Mouse (Mus musculus): ENCODE results near the gene Sar1b. TPM values are rescaled to one million over a fixed set of nuclear protein-coding genes. Genes with fewer than 3 reads are reported as not detected.

Gene Sar1b
- total and polyA plus RNA-seq, 3 experiments: 104 to 124 TPM; not detected in 1

DNA sequence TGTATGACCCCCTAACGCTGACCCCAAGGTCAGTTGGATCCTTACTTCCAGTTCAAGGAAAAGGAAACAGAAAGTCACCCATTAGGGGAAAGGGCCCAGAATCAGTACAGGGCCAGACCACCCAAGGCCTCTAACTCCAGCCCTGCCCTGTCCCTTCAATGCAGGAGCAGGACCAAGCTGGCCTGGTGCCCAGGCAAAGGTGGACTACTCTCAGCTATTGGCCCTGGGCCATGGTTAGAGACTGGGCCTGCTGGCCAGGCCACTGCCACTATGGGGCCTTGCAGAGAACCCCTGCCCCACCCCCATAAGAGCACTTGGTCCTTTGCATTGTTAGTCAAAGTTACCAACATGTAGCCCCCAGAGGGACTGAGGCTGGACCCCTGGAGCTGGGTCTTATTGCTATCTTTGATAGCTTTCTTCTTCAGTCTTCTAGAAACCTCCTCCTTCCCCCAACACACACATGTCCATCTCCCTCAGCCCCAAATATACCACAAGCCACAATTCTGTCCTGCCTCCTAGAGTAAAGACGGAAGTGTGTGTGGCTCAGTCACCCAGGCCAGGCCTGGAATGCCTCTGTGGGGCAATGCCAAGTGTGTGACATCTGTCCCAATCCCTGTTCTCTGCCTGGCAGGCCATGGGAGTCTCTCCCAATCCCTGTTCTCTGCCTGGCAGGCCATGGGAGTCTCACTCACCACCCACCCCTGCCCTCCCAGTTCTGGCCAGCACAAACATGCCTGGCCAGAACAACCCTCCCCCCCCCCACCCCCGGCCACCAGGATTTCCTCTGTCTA lies 60.7 kb downstream of the Sar1b start:
- TF ChIP-seq ZNF384 (IDR thresholded peaks at IDR 0.05; ENCODE audit: low read depth, low read length) (no peak), MEF2A (IDR thresholded peaks at IDR 0.05; ENCODE audit: extremely low read depth, insufficient replicate concordance, low read depth, low read length, poor library complexity, severe bottlenecking) (no peak), RCOR1 (IDR thresholded peaks at IDR 0.05; ENCODE audit: low read depth, low read length) (no peak), HCFC1 (IDR thresholded peaks at IDR 0.05; ENCODE audit: low read depth, low read length) (no peak), POLR2A (IDR thresholded peaks at IDR 0.05; ENCODE audit: control insufficient read depth in 1 of 2, insufficient read depth in 1 of 2, low read depth in 1 of 2, low read length in 2 of 2, poor library complexity in 1 of 2) (no peak), MAFK (IDR thresholded peaks at IDR 0.05; ENCODE audit: borderline replicate concordance, low read depth, low read length) (no peak), MAX (IDR thresholded peaks at IDR 0.05; ENCODE audit: low read length) (no peak), GATA1 (IDR thresholded peaks at IDR 0.05; ENCODE audit: low read depth, low read length) (no peak), USF1 (IDR thresholded peaks at IDR 0.05; ENCODE audit: low read depth, low read length) (no peak), EP300 (IDR thresholded peaks at IDR 0.05; ENCODE audit: low read depth in 1 of 2, low read length in 2 of 2) (no peak), NRF1 (IDR thresholded peaks at IDR 0.05; ENCODE audit: insufficient read depth, low read depth, low read length, poor library complexity, severe bottlenecking) (no peak), BHLHE40 (IDR thresholded peaks at IDR 0.05; ENCODE audit: borderline replicate concordance, low read depth, low read length) (no peak), KAT2A (conservative IDR thresholded peaks at IDR 0.05; ENCODE audit: low read depth, low read length) (no peak), USF2 (IDR thresholded peaks at IDR 0.05; ENCODE audit: borderline replicate concordance in 1 of 2, insufficient read depth in 1 of 2, low read depth in 1 of 2, low read length in 2 of 2) (no peak), MYB (IDR thresholded peaks at IDR 0.05; ENCODE audit: low read depth, low read length) (no peak), MXI1 (IDR thresholded peaks at IDR 0.05; ENCODE audit: low read depth, low read length) (no peak), POLR2AphosphoS2 (IDR thresholded peaks at IDR 0.05; ENCODE audit: low read length) (no peak), SIN3A (IDR thresholded peaks at IDR 0.05; ENCODE audit: low read length) (no peak)
- peaks cover 0 to 6% of the 10 kb centered on the region in 2 experiments; a peak in 2 of 4 replicates for H3K4me1 ChIP-seq (ENCODE audit: control insufficient read depth in 1 of 2, insufficient read depth in 2 of 2, low read length in 2 of 2)
- no peak overlapping the region for H3K27ac ChIP-seq (ENCODE audit: control insufficient read depth, low read depth, low read length)
- no peak overlapping the region for H3K4me3 ChIP-seq (ENCODE audit: control insufficient read depth in 1 of 2, insufficient read depth in 1 of 2, low read depth in 2 of 2, low read length in 2 of 2)
- H3K79me2 ChIP-seq (ENCODE audit: control insufficient read depth, insufficient read depth, low read length, poor library complexity): no peaks in the 10 kb centered on the region
- H3K9me3 ChIP-seq (replicated peaks; ENCODE audit: insufficient read depth, low read length): no peaks in the 10 kb centered on the region
- H3K36me3 ChIP-seq (ENCODE audit: control insufficient read depth in 1 of 2, insufficient read depth in 2 of 2, low read length in 2 of 2): peaks cover 0 to 3% of the 10 kb centered on the region in 2 experiments; a peak in 2 of 4 replicates
- no peak overlapping the region for H3K9ac ChIP-seq (ENCODE audit: control insufficient read depth, low read depth, low read length, poor library complexity, severe bottlenecking)
- H3K27me3 ChIP-seq (ENCODE audit: control insufficient read depth in 1 of 2, insufficient read depth in 2 of 2, low read length in 2 of 2): no peaks in the 10 kb centered on the region
- DNase-seq (ENCODE audit: low read depth, low spot score): no peak

DNA sequence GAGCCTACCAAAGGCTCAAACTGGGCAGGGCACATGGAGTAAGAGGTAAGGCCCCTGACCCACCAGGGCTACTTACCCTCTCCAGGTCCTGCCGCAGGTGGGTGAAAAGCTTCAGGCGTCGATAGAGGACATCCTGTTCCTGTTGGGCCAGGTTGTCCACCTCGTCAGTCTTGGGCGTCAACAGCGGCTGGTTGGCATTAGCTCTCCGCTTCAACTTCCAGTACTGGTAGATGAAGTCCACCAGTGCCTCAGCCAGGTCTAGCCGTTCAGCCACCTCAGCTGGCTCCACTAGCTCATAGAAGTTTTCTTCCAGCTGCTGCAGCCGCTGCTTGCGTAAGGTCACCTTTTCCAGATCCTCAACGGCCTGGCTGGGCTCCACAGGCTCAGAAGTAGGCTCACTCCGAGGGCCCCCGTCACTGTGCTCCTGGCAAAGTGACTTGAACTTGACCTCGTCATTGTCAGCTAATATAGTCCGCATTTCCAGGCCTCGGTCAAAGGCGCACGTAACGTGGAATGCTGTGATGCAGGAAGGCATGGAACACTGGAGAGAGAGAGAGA lies 61.5 kb downstream of the Sar1b start:
- no peak for DNase-seq (ENCODE audit: low read depth, low spot score)
- peaks cover 0 to 3% of the 10 kb centered on the region in 2 experiments; a peak in 2 of 4 replicates for H3K36me3 ChIP-seq (ENCODE audit: control insufficient read depth in 1 of 2, insufficient read depth in 2 of 2, low read length in 2 of 2)
- no peak overlapping the region for H3K4me3 ChIP-seq (ENCODE audit: control insufficient read depth in 1 of 2, insufficient read depth in 1 of 2, low read depth in 2 of 2, low read length in 2 of 2)
- H3K9ac ChIP-seq (ENCODE audit: control insufficient read depth, low read depth, low read length, poor library complexity, severe bottlenecking): no peak overlapping the region
- H3K79me2 ChIP-seq (ENCODE audit: control insufficient read depth, insufficient read depth, low read length, poor library complexity): no peaks in the 10 kb centered on the region
- H3K4me1 ChIP-seq (ENCODE audit: control insufficient read depth in 1 of 2, insufficient read depth in 2 of 2, low read length in 2 of 2): peaks cover 0 to 6% of the 10 kb centered on the region in 2 experiments; a peak in 2 of 4 replicates
- H3K27me3 ChIP-seq (ENCODE audit: control insufficient read depth in 1 of 2, insufficient read depth in 2 of 2, low read length in 2 of 2): no peaks in the 10 kb centered on the region
- no peak overlapping the region for H3K27ac ChIP-seq (ENCODE audit: control insufficient read depth, low read depth, low read length)
- no peaks in the 10 kb centered on the region for H3K9me3 ChIP-seq (replicated peaks; ENCODE audit: insufficient read depth, low read length)
- TF ChIP-seq MAZ (IDR thresholded peaks at IDR 0.05; ENCODE audit: low read depth, low read length) (no peak), ZNF384 (IDR thresholded peaks at IDR 0.05; ENCODE audit: low read depth, low read length) (no peak), BHLHE40 (IDR thresholded peaks at IDR 0.05; ENCODE audit: borderline replicate concordance, low read depth, low read length) (no peak), CTCF (IDR thresholded peaks at IDR 0.05 in 2 of 3, conservative IDR thresholded peaks at IDR 0.05 in 1 of 3; ENCODE audit: control insufficient read depth in 1 of 3, insufficient read depth in 1 of 3, low read depth in 2 of 3, low read length in 3 of 3, poor library complexity in 1 of 3, severe bottlenecking in 1 of 3) (no peak), GABPA (IDR thresholded peaks at IDR 0.05; ENCODE audit: low read depth, low read length) (no peak), UBTF (IDR thresholded peaks at IDR 0.05; ENCODE audit: borderline replicate concordance, insufficient read depth, low read depth, low read length) (no peak), RCOR1 (IDR thresholded peaks at IDR 0.05; ENCODE audit: low read depth, low read length) (no peak), TBP (IDR thresholded peaks at IDR 0.05; ENCODE audit: low read depth, low read length) (no peak), USF2 (IDR thresholded peaks at IDR 0.05; ENCODE audit: borderline replicate concordance in 1 of 2, insufficient read depth in 1 of 2, low read depth in 1 of 2, low read length in 2 of 2) (no peak), GATA1 (IDR thresholded peaks at IDR 0.05; ENCODE audit: low read depth, low read length) (no peak), MAX (IDR thresholded peaks at IDR 0.05; ENCODE audit: low read length) (no peak), TCF12 (IDR thresholded peaks at IDR 0.05; ENCODE audit: low read depth, low read length) (no peak), POLR2A (IDR thresholded peaks at IDR 0.05; ENCODE audit: control insufficient read depth in 1 of 2, insufficient read depth in 1 of 2, low read depth in 1 of 2, low read length in 2 of 2, poor library complexity in 1 of 2) (no peak), ZKSCAN1 (IDR thresholded peaks at IDR 0.05; ENCODE audit: low read depth, low read length) (no peak), SMC3 (IDR thresholded peaks at IDR 0.05; ENCODE audit: low read depth, low read length) (no peak)

Measured in MEL (cell line).